Mouse (Mus musculus) olfactory bulb, adult 2 months (tissue): ENCODE results near the gene Cldn3.

ENCODE experiments used
- CTCF ChIP-seq: fragments of 200-500 bp; IDR thresholded peaks from 2 replicates; pipeline ENCODE4 v1.5.1; 2012; ENCODE audit warnings: low read depth, mild to moderate bottlenecking, low read length, moderate library complexity; ENCODE audit not compliant: insufficient read depth
- POLR2A ChIP-seq: fragments of 200-500 bp; IDR thresholded peaks from 2 replicates; pipeline ENCODE4 v1.6.1; 2012; ENCODE audit warnings: mild to moderate bottlenecking, low read depth, low read length, moderate library complexity; ENCODE audit not compliant: insufficient read depth

- TF ChIP-seq CTCF (no peak), POLR2A (no peak)
Observed at GRCm38 (mm10) chr5:134992566-134992965, 6.6 kb downstream of the Cldn3 start.
